Mouse (Mus musculus) right cerebral cortex, adult 2 months (tissue): ENCODE measurements around the gene Parp16.
A peak's percentile ranks its signal among the peaks of the same experiment; 100 is the strongest.
"Not testable (repeated sequence)": the region's sequence is repeated elsewhere in the genome, so short reads cannot be mapped to it uniquely, and the experiment has no call there.

Experiments used
- DNase-seq, 2 experiments: peaks; one replicate each; pipeline ENCODE4 v3.0.0; 2021 to 2022; ENCODE audit warnings: low spot score in 2 of 2

Gene Parp16

DNA sequence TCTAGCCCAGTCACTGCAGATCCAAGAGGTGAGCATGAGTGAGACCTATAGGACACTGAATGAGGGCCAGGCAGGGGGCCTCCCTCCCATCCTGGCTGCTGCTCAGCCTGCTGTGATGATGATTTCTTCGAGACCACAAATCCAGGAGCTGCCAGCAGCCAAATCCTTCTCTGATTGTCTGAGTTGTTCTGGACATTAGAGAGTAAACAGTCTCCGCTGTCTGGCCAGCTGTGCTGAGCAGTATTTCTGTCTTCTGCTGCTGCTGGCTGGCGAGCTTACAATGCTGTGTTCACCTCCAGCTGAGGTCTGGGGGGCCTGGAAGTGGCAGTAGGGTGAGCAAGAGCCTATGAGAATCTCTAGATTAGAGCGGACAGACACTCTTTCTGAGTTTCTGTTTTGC, 48.1 kb downstream of the Parp16 start:
- no peak for DNase-seq

- DNase-seq, result peak; percentile 16 to 26
Observed at GRCm38 (mm10) chr9:65244036-65244806, 49.1 kb downstream of the Parp16 start.

DNA sequence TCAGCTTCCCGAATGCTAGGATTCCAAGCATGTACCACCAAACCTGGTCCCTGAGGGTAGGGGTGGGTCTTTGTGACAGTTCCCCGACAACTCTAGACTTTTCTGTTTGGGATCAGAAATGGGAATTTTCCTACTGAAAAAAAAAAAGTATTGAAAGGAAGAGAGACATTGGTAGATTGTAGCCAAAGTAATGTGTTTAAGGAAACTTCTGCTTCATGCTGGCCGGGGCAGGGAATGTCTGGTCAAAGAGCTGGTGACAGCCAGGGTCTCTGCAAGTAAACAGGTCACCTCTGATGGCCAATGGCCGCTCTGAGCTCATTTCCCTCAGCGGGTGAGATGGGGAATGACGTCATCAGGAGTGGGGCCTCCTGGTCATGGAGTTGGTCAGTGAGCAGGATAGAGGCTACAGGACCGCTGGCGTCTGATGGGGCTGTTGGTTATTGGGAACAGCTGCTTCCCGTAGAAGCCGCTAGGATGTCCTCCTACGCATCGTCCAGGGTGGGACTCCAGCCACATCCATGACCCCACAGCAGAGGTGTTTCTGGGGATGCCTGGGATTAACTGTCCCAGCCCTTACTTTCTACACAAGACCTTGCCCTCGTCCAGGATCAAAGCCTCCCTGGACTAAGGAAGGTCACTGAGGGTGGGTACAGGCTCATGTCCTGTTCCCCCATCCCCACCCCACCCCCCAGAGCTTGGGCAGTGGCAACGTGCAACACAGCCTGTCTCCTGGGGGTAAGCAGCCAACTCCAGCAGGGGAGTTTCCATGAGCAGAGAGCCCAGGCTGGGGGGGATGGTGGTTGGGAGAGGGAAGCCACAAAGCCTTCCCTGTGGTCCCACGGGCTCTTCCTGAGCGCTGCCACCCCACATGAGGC, 52.6 kb downstream of the Parp16 start:
- DNase-seq, result no peak

- no peak for DNase-seq
Observed at GRCm38 (mm10) chr9:65248377-65248690, 53.2 kb downstream of the Parp16 start.

- no peak for DNase-seq
Observed at GRCm38 (mm10) chr9:65252026-65252425, 56.9 kb downstream of the Parp16 start.

- DNase-seq, result no peak
Observed at GRCm38 (mm10) chr9:65255906-65256600, 60.9 kb downstream of the Parp16 start.

DNA sequence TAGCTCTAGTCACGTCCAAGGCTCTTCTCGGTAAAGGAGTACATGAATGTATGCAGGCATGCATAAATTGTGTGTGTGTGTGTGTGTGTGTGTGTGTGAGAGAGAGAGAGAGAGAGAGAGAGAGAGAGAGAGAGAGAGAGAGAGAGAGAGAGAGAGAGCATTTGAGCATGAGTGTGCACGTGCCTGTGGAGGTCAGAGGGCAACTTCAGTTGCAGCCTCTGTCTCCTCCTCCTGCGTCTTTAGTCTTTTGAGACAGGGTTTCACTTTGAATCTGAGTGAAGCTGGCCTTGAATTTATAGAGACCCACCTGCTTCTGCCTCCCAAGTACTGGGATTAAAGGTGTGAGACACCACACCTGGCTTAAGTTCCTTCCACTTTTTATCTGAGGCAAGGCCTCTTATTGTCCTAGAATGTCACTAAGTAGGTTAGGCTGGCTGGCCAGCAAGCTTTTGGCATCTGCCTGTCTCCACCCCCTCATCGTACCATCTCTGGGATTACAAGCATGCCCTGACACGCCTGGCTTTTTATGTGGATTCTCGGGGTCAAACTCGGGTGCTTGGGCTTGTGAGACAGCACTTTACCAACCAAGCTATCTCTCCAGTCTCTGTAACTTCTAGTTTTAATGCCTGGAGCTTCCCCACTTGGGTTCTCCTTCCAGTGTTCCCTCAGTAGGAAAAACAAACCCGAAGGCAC, 62.2 kb downstream of the Parp16 start:
- DNase-seq, result no peak

DNA sequence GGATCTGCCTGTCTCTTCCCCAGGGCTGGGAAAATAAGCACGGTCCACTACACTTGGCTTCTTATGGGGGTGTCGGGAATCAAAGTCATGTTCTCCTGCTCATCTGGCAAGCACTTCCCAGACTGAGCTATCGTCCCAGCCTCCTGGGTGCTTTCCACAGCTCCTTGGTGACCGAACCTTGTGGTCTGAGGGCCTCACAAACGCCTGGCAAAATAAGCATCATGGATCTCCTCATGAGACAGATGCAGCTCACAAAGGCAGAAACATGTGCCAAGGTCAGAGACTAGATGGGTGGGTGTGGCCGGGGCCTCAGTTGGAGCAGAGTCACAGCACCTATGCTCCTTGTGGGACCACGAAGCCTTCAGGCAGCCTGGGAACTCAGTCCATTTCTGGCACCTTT, 64.2 kb downstream of the Parp16 start:
- no peak for DNase-seq

- no peak for DNase-seq
Observed at GRCm38 (mm10) chr9:65261591-65262230, 66.6 kb downstream of the Parp16 start.

GRCm38 (mm10) chr9:65262641-65263120, 67.5 kb downstream of the Parp16 start:
- no peak for DNase-seq

DNA sequence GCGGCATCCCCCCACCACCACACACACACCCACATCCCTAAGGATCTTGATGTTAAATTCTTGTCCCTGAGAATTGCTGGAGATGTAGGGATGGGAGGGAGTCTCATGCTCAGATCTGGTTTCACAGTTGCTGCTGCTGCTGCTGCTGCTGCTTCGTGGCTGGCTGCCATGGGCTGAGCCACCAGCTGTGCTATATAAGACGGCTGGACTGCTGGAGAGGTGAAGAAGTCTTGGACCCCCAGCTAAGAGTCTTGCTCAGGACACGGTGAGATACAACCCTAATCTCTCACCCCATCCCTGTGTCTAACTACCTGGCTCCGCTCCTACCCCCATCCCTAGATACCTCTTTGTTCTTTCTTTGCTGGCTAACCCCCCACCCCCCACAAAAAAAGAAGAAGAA, 69.8 kb downstream of the Parp16 start, which contains the start of gene Cilp:
Gene Cilp (plus strand): TSS at position 222 of the 400 bp plus-strand sequence.
- no peak for DNase-seq

DNA sequence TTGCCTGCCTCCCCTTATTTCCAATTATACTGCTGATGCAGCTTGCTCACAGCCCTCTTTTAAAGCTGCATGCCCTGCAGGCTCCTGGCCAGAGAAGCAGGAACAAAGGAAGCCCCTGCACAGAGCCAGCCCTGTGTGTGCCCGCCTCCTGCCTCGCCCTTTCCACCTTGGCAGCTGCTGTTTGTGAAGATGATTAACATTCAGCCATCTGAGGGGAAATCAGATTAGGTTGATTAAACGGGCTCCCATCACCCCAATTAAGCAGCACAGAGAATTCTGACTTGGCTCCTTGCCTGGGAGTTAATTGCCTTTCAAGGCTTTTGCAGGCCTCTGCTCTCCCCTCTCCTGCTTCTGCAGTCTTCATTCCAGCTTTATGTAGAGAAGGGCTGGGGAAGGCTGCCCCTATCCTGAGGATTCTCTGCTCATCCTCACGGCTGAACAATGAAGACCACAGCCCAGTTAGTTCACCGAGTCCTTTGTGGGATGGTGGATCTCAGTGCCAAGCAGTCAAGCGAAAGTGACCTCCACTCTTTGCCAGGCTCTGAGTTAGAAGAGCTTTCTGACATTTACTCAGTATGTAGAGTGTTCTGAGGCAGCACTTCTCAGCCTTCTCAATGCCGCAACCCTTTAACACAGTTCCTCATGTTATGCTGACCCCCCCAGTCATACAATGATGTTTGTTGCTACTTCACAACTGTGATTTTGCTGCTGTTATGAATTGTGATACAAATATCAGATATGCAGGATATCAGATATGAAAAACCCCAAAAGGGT, 72.8 kb downstream of the Parp16 start:
- DNase-seq, result peak; percentile 13 to 38

DNA sequence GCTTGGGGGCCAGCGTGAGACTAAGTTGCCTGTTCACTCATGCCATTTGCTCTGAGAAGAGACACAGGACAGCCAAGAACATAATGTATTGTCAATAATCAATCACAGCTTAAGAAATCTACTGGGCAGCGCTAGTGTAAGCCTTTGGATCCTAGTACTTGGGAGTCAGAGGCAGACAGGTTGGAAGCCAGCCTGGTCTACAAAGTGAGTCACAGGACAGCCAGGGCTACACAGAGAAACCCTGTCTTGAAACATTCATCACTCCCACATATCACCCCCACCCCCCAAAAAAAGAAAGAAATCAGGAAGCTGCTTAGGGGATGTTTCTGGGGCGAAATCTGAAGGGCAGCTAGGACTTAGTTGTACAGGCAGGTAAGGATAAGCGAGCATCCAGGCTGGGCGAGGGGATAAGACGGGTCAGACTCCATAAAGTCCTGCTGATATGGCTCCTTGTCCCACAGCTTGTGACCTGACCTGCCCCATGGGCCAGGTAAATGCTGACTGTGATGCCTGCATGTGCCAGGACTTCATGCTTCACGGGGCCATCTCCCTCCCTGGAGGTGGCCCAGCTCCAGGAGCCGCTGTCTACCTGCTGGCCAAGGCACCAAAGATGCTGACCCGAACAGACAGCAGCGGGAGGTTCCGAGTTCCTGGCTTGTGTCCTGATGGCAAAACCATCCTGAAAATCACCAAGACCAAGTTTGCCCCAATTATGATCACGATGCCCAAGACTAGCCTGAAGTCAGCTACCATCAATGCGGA, 78.1 kb downstream of the Parp16 start:
- no peak for DNase-seq

DNA sequence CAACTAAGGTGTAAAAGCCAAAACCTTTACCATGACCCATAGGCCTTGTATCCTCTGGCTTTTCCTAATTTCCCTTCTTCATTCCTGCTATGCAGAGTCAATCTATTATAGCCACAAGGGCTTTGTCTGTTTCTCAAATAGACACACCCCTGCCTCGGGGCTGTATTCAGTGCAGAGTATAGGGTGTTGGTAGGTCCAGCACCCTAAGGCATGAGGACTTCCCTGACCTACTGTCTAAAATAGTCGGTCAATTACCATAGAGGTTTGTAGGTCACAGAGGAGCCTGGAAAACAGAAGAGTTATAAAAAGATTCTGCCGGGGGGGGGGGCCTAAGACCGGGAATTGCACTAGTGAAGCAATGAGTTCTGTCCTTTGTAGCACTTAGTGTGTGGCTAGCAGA, 78.7 kb downstream of the Parp16 start:
- DNase-seq, result no peak

GRCm38 (mm10) chr9:65274851-65275250, 79.7 kb downstream of the Parp16 start:
- not testable (repeated sequence) for DNase-seq

GRCm38 (mm10) chr9:65275810-65276530, 80.8 kb downstream of the Parp16 start:
- DNase-seq, result no peak

- peak; percentile 6 to 17 for DNase-seq
Observed at GRCm38 (mm10) chr9:65281536-65282151, 86.5 kb downstream of the Parp16 start.

GRCm38 (mm10) chr9:65283301-65283700, 88.1 kb downstream of the Parp16 start:
- peak; percentile 16 to 42 for DNase-seq
